Mouse (Mus musculus) cortical plate, adult 2 months (tissue): ENCODE data around the gene Fras1. TPM values are rescaled to one million over a fixed set of nuclear protein-coding genes. Genes with fewer than 3 reads are reported as not detected.

Experiments used
- H3K27ac ChIP-seq: fragments of 200-500 bp; 2 replicates; pipeline ENCODE4 v1.5.1; 2012; ENCODE audit warnings: low read length, control low read depth, inconsistent platforms; ENCODE audit not compliant: insufficient read depth
- H3K4me1 ChIP-seq: fragments of 200-500 bp; 2 replicates; pipeline ENCODE4 v1.6.1; 2011; ENCODE audit warnings: low read length; ENCODE audit not compliant: control insufficient read depth, insufficient read depth
- H3K4me3 ChIP-seq: fragments of 200-500 bp; 2 replicates; pipeline ENCODE4 v1.5.1; 2011; ENCODE audit warnings: mild to moderate bottlenecking, low read length, control low read depth; ENCODE audit not compliant: insufficient read depth
- CTCF ChIP-seq: fragments of 200-500 bp; IDR thresholded peaks from 2 replicates; pipeline ENCODE4 v1.5.1; 2011; ENCODE audit warnings: mild to moderate bottlenecking, control low read depth, low read length; ENCODE audit not compliant: insufficient read depth; ENCODE audit errors: extremely low read depth
- POLR2A ChIP-seq: fragments of 200-500 bp; IDR thresholded peaks from 2 replicates; pipeline ENCODE4 v1.6.1; 2011; ENCODE audit warnings: mild to moderate bottlenecking, low read length, control low read depth; ENCODE audit not compliant: insufficient read depth; ENCODE audit errors: extremely low read depth
- polyA plus RNA-seq: library from polyadenylated mRNA; depleted of rRNA; stranded (reverse); fragments of >200 nt; gene quantifications from 2 replicates; pipeline ENCODE4 v1.2.3, GENCODE M21; 2012; rRNA removed

The Fras1 gene
- polyA plus RNA-seq, result 5.4 and 6.0 TPM in 2 replicates

- no peak within 1 kb of the TSS for H3K27ac ChIP-seq
These were observed at the start of gene Fras1 for GRCm38 (mm10) chr5:96373567-96373985. TSS of gene Fras1 (plus strand) at chr5:96373955.

GRCm38 (mm10) chr5:96331048-96331737 lies 42.6 kb upstream of the Fras1 start:
- Histone ChIP-seq H3K27ac (no peak overlapping the region), H3K4me1 (no peaks in the 10 kb centered on the region), H3K4me3 (no peak overlapping the region)
- TF ChIP-seq CTCF (no peak), POLR2A (no peak)

More at GRCm38 (mm10) chr5:96373567-96373985, at the start of gene Fras1:
- H3K4me1 ChIP-seq, result 0 out of 2 replicates have a peak, but pooled peaks cover 2% of the 10 kb centered on the region
- peak within 1 kb of the TSS; percentile 57 for H3K4me3 ChIP-seq
- TF ChIP-seq POLR2A (0 out of 2 replicates have a peak, but pooled peaks have one; percentile 40), CTCF (no peak)

- TF ChIP-seq POLR2A (no peak), CTCF (no peak)
- no peak overlapping the region for H3K4me3 ChIP-seq
These were observed 42.1 kb upstream of the Fras1 start for GRCm38 (mm10) chr5:96331738-96332070.

GRCm38 (mm10) chr5:96333963-96334362 lies 39.8 kb upstream of the Fras1 start:
- Histone ChIP-seq H3K27ac (no peak overlapping the region), H3K4me1 (no peaks in the 10 kb centered on the region), H3K4me3 (no peak overlapping the region)
- no peak for TF ChIP-seq POLR2A
- no peak; the same call in 1 of the 2 replicates for TF ChIP-seq CTCF

More at GRCm38 (mm10) chr5:96331738-96332070, 42.1 kb upstream of the Fras1 start:
- Histone ChIP-seq H3K4me1 (no peaks in the 10 kb centered on the region), H3K27ac (no peak overlapping the region)

GRCm38 (mm10) chr5:96340564-96340963 lies 33.2 kb upstream of the Fras1 start:
- no peaks in the 10 kb centered on the region for H3K4me1 ChIP-seq
- TF ChIP-seq CTCF (no peak), POLR2A (no peak)
- H3K4me3 ChIP-seq, result no peak overlapping the region
- H3K27ac ChIP-seq, result no peak overlapping the region

GRCm38 (mm10) chr5:96344983-96345382 lies 28.8 kb upstream of the Fras1 start:
- no peak for TF ChIP-seq POLR2A
- TF ChIP-seq CTCF, result no peak
- Histone ChIP-seq H3K4me3 (no peak overlapping the region), H3K27ac (no peak overlapping the region), H3K4me1 (no peaks in the 10 kb centered on the region)

GRCm38 (mm10) chr5:96351963-96352362 lies 21.8 kb upstream of the Fras1 start:
- H3K4me1 ChIP-seq, result no peaks in the 10 kb centered on the region
- H3K4me3 ChIP-seq, result no peak overlapping the region
- TF ChIP-seq CTCF, result 0 out of 2 replicates have a peak, but pooled peaks have one; percentile 10
- no peak for TF ChIP-seq POLR2A
- H3K27ac ChIP-seq, result no peak overlapping the region

- no peak overlapping the region for H3K27ac ChIP-seq
- TF ChIP-seq POLR2A (no peak), CTCF (no peak)
- H3K4me3 ChIP-seq, result no peak overlapping the region
- no peaks in the 10 kb centered on the region for H3K4me1 ChIP-seq
These were observed 9.8 kb upstream of the Fras1 start for GRCm38 (mm10) chr5:96363950-96364349.

GRCm38 (mm10) chr5:96365590-96365989 lies 8.2 kb upstream of the Fras1 start:
- no peak overlapping the region for H3K4me3 ChIP-seq
- no peak for TF ChIP-seq POLR2A
- TF ChIP-seq CTCF, result no peak

GRCm38 (mm10) chr5:96367260-96367659 lies 6.5 kb upstream of the Fras1 start:
- H3K27ac ChIP-seq, result no peak overlapping the region
- H3K4me1 ChIP-seq, result no peaks in the 10 kb centered on the region
- H3K4me3 ChIP-seq, result no peak overlapping the region
- no peak for TF ChIP-seq CTCF
- TF ChIP-seq POLR2A, result no peak

More at GRCm38 (mm10) chr5:96365590-96365989, 8.2 kb upstream of the Fras1 start:
- Histone ChIP-seq H3K27ac (no peak overlapping the region), H3K4me1 (no peaks in the 10 kb centered on the region)

GRCm38 (mm10) chr5:96373106-96373505 lies 649 bp upstream of the Fras1 start:
- Histone ChIP-seq H3K27ac (no peak overlapping the region), H3K4me1 (no peaks in the 10 kb centered on the region), H3K4me3 (peak overlapping the region; percentile 57)
- TF ChIP-seq POLR2A (no peak), CTCF (no peak)
